Mouse (Mus musculus) left cerebral cortex, postnatal 4 days (tissue): ENCODE measurements around the gene Brip1. TPM values are rescaled to one million over a fixed set of nuclear protein-coding genes. Genes with fewer than 3 reads are reported as not detected.

Source experiments
- DNase-seq: peaks from one replicate; pipeline ENCODE4 v3.0.0-alpha.2; 2022
- intact Hi-C: fragments of 180-260 bp; cut with DNase I; formaldehyde crosslinking; loops from one replicate; pipeline ENCODE4 v1.15.1; 2025
- total RNA-seq, 2 experiments: library from RNA; stranded (reverse); gene quantifications; 2 replicates each; pipeline ENCODE4 v1.2.3; 2021

The Brip1 gene
- total RNA-seq, 2 experiments from 2014 or later, result 1.5 to 1.6 TPM

DNA sequence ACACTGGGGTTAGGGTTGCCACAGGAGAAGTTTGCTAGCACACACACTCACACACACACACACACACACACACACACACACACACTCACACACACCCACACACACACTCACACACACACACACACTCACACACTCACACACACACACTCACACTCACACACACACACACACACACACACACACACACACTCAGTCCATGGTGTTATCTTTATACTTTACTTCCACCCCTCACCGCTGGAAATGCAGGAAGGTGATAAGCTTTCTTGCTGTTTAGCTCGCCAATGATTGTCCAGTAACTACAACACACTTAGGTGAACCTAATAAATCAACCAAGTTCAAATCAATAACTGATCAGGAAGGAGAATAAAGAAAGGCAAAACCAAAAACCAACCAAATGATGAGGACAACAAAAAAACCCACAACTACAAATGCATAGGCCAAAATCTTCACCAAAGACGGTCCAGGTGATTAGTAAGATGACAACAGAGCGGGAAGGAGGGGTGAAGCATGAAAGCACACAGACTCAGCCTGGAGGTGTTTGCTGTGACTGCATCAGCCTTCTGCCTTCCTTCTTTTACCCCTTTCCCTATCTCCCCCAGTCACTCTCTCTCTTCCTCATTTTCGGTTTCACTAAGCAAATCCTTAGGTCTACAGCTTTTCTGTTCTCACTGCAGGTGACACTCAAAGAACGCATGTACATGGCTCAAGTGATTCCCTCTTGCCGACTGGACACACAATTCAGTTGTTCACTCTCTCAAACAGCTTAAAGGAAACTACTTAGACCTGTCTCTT is 83.7 kb downstream of the Brip1 start:
- no peak for DNase-seq
- intact Hi-C loops, result no loop called here

- intact Hi-C loops, result no loop called here
- DNase-seq, result no peak
These were observed 85.0 kb downstream of the Brip1 start for GRCm38 (mm10) chr11:86115955-86116354.

GRCm38 (mm10) chr11:86107276-86107675 is 93.7 kb downstream of the Brip1 start:
- intact Hi-C loops, result no loop called here

DNA sequence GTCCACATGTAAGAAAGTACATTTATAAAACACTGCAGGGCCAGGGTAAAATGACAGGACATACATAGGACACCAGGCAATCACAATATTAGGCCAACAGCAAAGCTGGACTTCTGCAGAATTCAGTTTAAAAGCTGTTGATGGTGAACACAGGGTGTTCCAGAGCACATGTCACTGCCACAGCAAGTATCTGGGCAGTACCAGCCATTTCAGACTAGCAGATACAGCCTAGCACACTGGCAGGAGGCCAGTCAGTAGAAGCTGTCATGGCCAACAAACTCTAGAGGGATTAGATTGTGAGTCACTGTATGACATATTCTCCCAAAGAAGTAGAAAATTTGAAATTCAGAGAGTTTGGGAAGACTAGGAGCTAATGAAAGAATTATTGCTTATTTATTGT is 94.4 kb downstream of the Brip1 start:
- intact Hi-C loops, result no loop called here
- DNase-seq, result peak; percentile 2

More at GRCm38 (mm10) chr11:86107276-86107675, 93.7 kb downstream of the Brip1 start:
- no peak for DNase-seq

GRCm38 (mm10) chr11:86101191-86101590 is 99.8 kb downstream of the Brip1 start:
- no peak for DNase-seq
- intact Hi-C loops, result no loop called here

DNA sequence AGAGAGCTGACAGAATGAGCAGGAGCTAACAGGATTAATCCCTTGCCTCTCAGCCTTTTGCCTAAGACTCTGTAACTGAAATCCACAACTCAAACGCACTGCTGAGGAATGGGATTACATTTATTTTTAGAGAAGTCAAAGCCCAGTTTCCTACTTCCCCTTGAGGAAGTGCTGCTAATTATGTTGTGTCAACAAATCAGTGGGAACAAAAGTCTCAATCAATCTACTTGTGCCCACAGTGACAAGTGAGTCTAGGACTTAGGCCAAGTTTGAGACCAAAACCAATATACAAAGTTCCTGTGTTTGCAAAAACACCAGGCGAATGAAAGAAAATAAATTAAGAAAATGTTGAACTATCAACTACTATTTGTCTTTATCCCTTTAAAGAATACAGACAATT is 101.7 kb downstream of the Brip1 start:
- intact Hi-C loops, result no loop called here
- no peak for DNase-seq

- intact Hi-C loops, result no loop called here
- no peak for DNase-seq
These were observed 112.2 kb downstream of the Brip1 start for GRCm38 (mm10) chr11:86088815-86089214.

DNA sequence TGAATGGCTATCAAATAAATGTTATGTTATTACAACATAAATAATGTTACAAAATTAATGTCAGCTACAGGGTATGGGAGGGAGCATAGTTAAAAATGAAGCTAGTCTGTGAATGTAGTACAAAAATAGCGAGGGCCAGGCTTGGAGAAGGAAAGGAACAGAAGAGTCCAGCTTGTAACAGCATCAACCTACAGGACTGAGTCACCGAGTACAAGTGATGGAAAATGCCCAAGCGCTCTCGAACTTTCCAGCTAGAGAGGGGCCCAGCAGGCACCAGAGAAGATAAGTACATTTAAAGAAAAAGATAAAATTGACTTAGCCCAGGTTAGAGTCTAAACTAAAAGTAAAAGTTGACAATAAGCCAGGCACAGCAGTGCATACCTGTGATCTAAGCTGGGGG is 116.5 kb downstream of the Brip1 start:
- no peak for DNase-seq
- intact Hi-C loops, result no loop called here

DNA sequence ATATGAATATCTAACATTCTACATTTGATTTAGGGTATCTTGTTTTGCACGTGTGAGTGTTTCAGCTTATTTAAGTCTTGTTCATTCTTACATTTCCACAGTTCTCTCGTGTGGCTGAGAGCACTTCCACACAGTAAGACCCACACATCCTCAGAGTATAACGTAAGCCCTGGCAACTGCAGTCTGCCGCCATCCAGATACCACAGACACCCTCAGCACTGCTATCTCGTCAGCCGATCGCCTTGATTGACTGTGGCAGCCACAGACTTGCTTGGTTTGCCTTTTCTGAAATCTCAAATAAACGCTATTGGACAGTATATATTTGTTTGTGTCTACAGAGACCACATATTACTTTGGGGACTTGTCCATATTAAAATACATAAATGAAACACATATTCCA is 123.0 kb downstream of the Brip1 start:
- intact Hi-C loops, result no loop called here

GRCm38 (mm10) chr11:86076966-86077365 is 124.0 kb downstream of the Brip1 start:
- intact Hi-C loops, result no loop called here
- peak; percentile 17 for DNase-seq

More for the DNA sequence above, 123.0 kb downstream of the Brip1 start:
- no peak for DNase-seq

DNA sequence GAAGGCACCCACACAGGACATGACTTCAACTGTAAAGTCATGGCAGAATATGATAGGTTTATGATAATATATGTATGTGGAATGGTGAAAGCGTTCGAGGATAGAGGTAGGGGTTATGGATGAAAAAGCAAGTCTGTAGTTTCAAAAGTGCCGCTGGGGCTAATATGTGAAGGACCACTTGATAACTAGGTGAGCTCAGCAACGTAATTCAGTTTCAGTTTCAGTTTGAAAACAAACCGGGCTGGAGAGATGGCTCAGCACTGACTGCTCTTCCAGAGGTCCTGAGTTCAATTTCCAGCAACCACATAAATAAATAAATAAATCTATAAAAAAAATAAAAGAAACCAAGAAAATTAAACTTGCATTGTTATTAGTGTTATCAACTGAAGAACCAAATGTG is 124.6 kb downstream of the Brip1 start:
- no peak for DNase-seq
- intact Hi-C loops, result no loop called here

DNA sequence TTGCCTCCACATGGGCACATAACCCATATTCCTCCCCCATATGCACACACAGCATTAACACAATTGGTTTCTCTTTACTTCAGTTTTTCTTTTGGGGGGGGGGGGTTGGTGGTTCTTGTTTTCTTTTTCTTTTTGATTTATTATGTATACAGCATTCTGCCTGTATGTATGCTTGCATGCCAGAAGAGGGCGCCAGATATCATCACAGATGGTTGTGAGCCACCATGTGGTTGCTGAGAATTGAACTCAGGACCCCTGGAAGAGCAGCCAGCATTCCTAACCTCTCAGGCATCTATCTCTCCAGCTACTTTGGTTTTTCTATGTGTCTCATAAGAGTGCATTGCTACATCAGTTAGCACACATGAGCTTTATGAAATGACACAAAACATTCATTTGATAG is 125.6 kb downstream of the Brip1 start:
- intact Hi-C loops, result no loop called here
- DNase-seq, result no peak

GRCm38 (mm10) chr11:86068651-86069050 is 132.3 kb downstream of the Brip1 start:
- intact Hi-C loops, result loop anchor here (5.0 kb wide), 1 partner anchor 221 kb away; no protein-coding TSS in a partner anchor

GRCm38 (mm10) chr11:86067154-86067553 is 133.8 kb downstream of the Brip1 start:
- no peak for DNase-seq
- intact Hi-C loops, result loop anchor here (5.0 kb wide), 1 partner anchor 220 kb away; no protein-coding TSS in a partner anchor

More at GRCm38 (mm10) chr11:86068651-86069050, 132.3 kb downstream of the Brip1 start:
- peak; percentile 3 for DNase-seq

GRCm38 (mm10) chr11:86064881-86065280 is 136.1 kb downstream of the Brip1 start:
- intact Hi-C loops, result loop anchor here (5.0 kb wide), 1 partner anchor 218 kb away; no protein-coding TSS in a partner anchor

GRCm38 (mm10) chr11:86061243-86061642 is 139.8 kb downstream of the Brip1 start:
- intact Hi-C loops, result no loop called here
- no peak for DNase-seq

More at GRCm38 (mm10) chr11:86064881-86065280, 136.1 kb downstream of the Brip1 start:
- DNase-seq, result no peak

GRCm38 (mm10) chr11:86059123-86059522 is 141.9 kb downstream of the Brip1 start:
- no peak for DNase-seq

DNA sequence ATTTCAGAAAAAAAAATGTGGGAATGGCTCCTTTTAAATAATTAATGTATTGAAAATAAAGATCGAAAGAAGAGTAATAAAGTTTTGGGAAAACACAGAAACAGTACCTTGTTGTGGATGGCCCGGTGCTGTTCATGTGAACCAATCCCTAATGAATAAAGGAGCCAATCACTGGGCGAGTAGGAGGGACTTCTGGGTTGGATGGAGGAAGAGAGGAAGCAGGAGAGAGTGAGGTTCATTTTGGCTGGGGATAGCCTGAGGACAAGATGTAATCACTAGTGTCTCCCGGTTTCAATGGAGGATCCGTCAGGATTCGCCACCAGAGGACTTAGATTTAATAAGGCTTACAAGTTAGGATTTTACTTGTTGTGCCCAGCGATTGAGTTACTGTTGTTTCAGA is 145.2 kb downstream of the Brip1 start:
- DNase-seq, result no peak
- intact Hi-C loops, result no loop called here

More at GRCm38 (mm10) chr11:86059123-86059522, 141.9 kb downstream of the Brip1 start:
- intact Hi-C loops, result no loop called here

DNA sequence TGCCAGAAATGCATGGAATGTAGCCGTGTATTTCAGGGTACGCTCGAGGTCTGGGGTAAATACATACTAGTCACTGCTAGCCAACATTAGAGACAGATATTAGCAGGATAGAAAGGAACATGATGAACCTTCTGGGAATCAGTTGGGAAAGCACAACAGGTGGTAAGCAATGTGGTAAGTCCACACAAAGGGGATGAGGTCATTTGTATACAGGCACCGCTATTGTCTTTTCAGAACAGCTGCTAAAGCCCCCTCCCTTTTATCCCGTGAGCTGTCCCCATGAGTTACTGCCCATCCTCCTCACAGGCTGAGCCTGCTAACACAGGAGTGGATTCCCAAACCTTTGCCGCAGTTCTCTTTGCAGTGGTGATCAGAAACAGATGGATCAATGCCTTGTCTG is 149.6 kb downstream of the Brip1 start:
- DNase-seq, result no peak

DNA sequence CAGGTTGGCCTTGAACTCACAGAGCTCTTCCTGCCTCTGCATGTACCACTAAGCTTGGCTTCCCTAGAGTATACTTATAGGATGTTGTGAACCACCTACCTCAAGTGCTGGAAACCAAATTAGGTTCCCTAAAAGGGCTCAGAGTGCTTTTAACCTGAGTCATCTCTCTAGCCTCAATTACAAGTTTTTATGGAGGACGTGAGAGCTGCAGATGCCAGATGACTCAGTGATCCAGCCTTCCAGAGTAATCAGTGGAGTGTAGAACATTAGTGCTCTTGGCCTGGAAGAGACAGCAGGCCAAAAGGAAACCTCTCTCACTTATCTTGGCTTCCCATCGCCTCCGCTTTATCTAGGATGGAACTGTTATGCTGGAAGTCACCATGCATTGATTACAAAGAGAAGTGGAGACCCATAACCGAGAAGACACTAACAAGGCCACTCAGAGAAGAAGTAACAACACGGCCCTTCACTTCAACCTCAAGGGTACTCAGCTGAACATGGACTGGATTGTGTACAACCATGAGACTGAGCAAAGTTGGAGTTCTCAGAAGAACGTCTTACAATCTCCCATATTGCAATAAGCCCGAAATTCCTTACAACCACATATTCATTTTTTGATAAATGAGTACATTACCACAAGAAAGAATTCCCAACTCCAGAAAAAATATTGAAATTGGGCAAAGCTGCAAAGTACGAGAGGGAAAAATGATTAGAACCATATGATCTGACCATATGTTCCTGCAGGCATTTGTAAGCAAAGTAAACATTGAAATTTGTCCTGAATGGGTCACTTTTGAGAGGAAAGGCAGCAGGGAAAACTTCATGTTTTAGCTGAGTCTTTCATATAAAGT is 150.3 kb downstream of the Brip1 start:
- intact Hi-C loops, result no loop called here

More for the DNA sequence above, 149.6 kb downstream of the Brip1 start:
- intact Hi-C loops, result no loop called here

DNA sequence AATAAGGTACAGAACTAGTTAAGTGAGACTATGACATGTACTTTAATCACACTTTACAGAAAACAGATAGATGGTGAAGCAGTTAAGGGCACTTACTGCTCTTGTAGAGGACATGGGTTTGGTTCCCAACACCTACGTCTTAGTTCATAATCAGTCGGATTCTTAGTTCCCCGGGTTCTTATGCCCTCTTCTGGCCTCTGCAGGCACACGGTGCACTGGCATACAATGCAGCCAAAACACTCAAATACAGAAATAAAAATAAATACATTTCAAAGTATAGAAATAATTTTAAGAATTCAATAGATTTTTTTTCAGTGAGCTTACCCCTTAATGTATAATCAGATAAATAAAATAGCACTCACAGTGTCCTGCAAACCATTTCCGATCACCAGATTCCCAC is 161.0 kb downstream of the Brip1 start:
- DNase-seq, result no peak
- intact Hi-C loops, result no loop called here

More for the DNA sequence above, 150.3 kb downstream of the Brip1 start:
- no peak for DNase-seq
